Mouse (Mus musculus): ENCODE results near the gene Insig2. TPM values are rescaled to one million over a fixed set of nuclear protein-coding genes. Genes with fewer than 3 reads are reported as not detected.

Gene Insig2
- total RNA-seq, 2 experiments from 2014 or later: 20.4 to 23.7 TPM

GRCm38 (mm10) chr1:121327344-121328192, 4.8 kb downstream of the Insig2 start:
- peak; percentile 96 for ATAC-seq (replicated peaks; ENCODE audit: low FRiP score, low TSS enrichment, poor library complexity, severe bottlenecking)

GRCm38 (mm10) chr1:121326591-121327343, 5.6 kb downstream of the Insig2 start:
- peak; percentile 32 for ATAC-seq (replicated peaks; ENCODE audit: low FRiP score, low TSS enrichment, poor library complexity, severe bottlenecking)

- ATAC-seq (replicated peaks; ENCODE audit: low FRiP score, low TSS enrichment, poor library complexity, severe bottlenecking): no peak
Observed at GRCm38 (mm10) chr1:121323501-121323900, 8.9 kb downstream of the Insig2 start.

- no peak for ATAC-seq (replicated peaks; ENCODE audit: low FRiP score, low TSS enrichment, poor library complexity, severe bottlenecking)
Observed at GRCm38 (mm10) chr1:121314766-121315428, 17.5 kb downstream of the Insig2 start.

GRCm38 (mm10) chr1:121313181-121313580, 19.2 kb downstream of the Insig2 start:
- no peak for ATAC-seq (replicated peaks; ENCODE audit: low FRiP score, low TSS enrichment, poor library complexity, severe bottlenecking)

- ATAC-seq (replicated peaks; ENCODE audit: low FRiP score, low TSS enrichment, poor library complexity, severe bottlenecking): no peak
Observed at GRCm38 (mm10) chr1:121312326-121312725, 20.1 kb downstream of the Insig2 start.

- ATAC-seq (replicated peaks; ENCODE audit: low FRiP score, low TSS enrichment, poor library complexity, severe bottlenecking): no peak
Observed at GRCm38 (mm10) chr1:121296717-121297255, 35.6 kb downstream of the Insig2 start.

- no peak for ATAC-seq (replicated peaks; ENCODE audit: low FRiP score, low TSS enrichment, poor library complexity, severe bottlenecking)
Observed at GRCm38 (mm10) chr1:121293571-121293970, 38.8 kb downstream of the Insig2 start.

GRCm38 (mm10) chr1:121290841-121291240, 41.5 kb downstream of the Insig2 start:
- ATAC-seq (replicated peaks; ENCODE audit: low FRiP score, low TSS enrichment, poor library complexity, severe bottlenecking): no peak

- ATAC-seq (replicated peaks; ENCODE audit: low FRiP score, low TSS enrichment, poor library complexity, severe bottlenecking): no peak
Observed at GRCm38 (mm10) chr1:121290340-121290739, 42.0 kb downstream of the Insig2 start.

GRCm38 (mm10) chr1:121284197-121284596, 48.2 kb downstream of the Insig2 start:
- ATAC-seq (replicated peaks; ENCODE audit: low FRiP score, low TSS enrichment, poor library complexity, severe bottlenecking): no peak

- no peak for ATAC-seq (replicated peaks; ENCODE audit: low FRiP score, low TSS enrichment, poor library complexity, severe bottlenecking)
Observed at GRCm38 (mm10) chr1:121280501-121280900, 51.9 kb downstream of the Insig2 start.

- no peak for ATAC-seq (replicated peaks; ENCODE audit: low FRiP score, low TSS enrichment, poor library complexity, severe bottlenecking)
Observed at GRCm38 (mm10) chr1:121278370-121278769, 54.0 kb downstream of the Insig2 start.

GRCm38 (mm10) chr1:121277466-121277865, 54.9 kb downstream of the Insig2 start:
- ATAC-seq (replicated peaks; ENCODE audit: low FRiP score, low TSS enrichment, poor library complexity, severe bottlenecking): no peak

GRCm38 (mm10) chr1:121275961-121276506, 56.4 kb downstream of the Insig2 start:
- no peak for ATAC-seq (replicated peaks; ENCODE audit: low FRiP score, low TSS enrichment, poor library complexity, severe bottlenecking)

- no peak for ATAC-seq (replicated peaks; ENCODE audit: low FRiP score, low TSS enrichment, poor library complexity, severe bottlenecking)
Observed at GRCm38 (mm10) chr1:121260171-121260741, 72.1 kb downstream of the Insig2 start.
